Mouse (Mus musculus) forebrain, embryonic 11.5 days (tissue): ENCODE measurements at regions not wholly inside any gene's neighbourhood (a gene's known extent, or its start where the extent isn't known, plus 50 kb on each side); places are given as distances from the start of the nearest gene placed in this dataset.

Source experiments
- ATAC-seq: fragments of 200-750 bp; cut with Nextera tagmentation; replicated peaks from 2 replicates; pipeline ENCODE4 v1.8.0; 2017; ENCODE audit warnings: moderate TSS enrichment; ENCODE audit not compliant: low FRiP score
- DNase-seq: peaks from one replicate; pipeline ENCODE4 v3.0.0-alpha.2; 2017; ENCODE audit warnings: low spot score
- H3K27ac ChIP-seq: fragments of 300-500 bp; sonication (generic); 2 replicates; pipeline ENCODE4 v1.5.1; 2014; ENCODE audit warnings: low read depth, low read length
- H3K27me3 ChIP-seq: fragments of 300-500 bp; sonication (generic); 2 replicates; pipeline ENCODE4 v1.6.1; 2014; ENCODE audit warnings: mild to moderate bottlenecking, low read length, mixed read lengths; ENCODE audit not compliant: control insufficient read depth, insufficient read depth
- H3K36me3 ChIP-seq: fragments of 300-500 bp; sonication (generic); 2 replicates; pipeline ENCODE4 v1.6.1; 2014; ENCODE audit warnings: mild to moderate bottlenecking, low read length, moderate library complexity, mixed read lengths; ENCODE audit not compliant: control insufficient read depth, insufficient read depth
- H3K4me1 ChIP-seq: fragments of 300-500 bp; sonication (generic); replicated peaks from 2 replicates; pipeline ENCODE4 v1.6.1; 2014; ENCODE audit warnings: low read length, mixed read lengths; ENCODE audit not compliant: control insufficient read depth, insufficient read depth
- H3K4me2 ChIP-seq: fragments of 300-500 bp; sonication (generic); 2 replicates; pipeline ENCODE4 v1.6.1; 2014; ENCODE audit warnings: low read depth, mild to moderate bottlenecking, low read length, moderate library complexity, mixed read lengths; ENCODE audit not compliant: severe bottlenecking
- H3K4me3 ChIP-seq: fragments of 300-500 bp; sonication (generic); 2 replicates; pipeline ENCODE4 v1.5.1; 2014; ENCODE audit warnings: low read depth, low read length
- H3K9ac ChIP-seq: fragments of 300-500 bp; sonication (generic); 2 replicates; pipeline ENCODE4 v1.6.1; 2014; ENCODE audit warnings: low read length
- H3K9me3 ChIP-seq: fragments of 300-500 bp; sonication (generic); 2 replicates; pipeline ENCODE4 v1.6.1; 2016; ENCODE audit warnings: low read length, mixed read lengths; ENCODE audit not compliant: control insufficient read depth
- WGBS: fragments of 180-500 bp; shearing (Covaris S2); extraction: QIAGEN DNeasy Blood & Tissue Kit; methylation state at CpG from one replicate; pipeline ENCODE4 v1.1.7; 2014; 5-methylcytosine and 5-hydroxymethylcytosine counted together

DNA sequence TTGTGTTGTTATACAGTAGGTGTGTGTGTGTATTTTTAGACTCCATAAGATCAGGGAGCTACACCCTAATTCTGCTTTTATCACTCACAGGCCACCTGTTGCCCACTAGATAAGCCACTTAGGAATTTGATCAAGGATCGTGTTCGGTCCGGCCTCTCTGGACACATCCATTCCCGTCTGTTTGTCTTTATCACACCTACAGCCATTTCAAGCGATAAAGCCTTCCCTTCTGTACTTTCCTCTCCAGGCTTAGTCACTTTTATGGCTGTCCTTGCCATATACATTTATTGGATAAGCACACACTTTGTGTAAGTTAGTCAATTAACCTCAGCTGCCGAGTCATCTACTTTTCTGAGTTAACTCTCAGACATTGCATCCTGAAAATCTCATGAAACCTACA lies 423.0 kb downstream of the Efnb2 start:
- H3K9ac ChIP-seq: no peak overlapping the region
- no peaks in the 10 kb centered on the region for H3K9me3 ChIP-seq
- no peak overlapping the region for H3K27ac ChIP-seq
- no peaks in the 10 kb centered on the region for H3K36me3 ChIP-seq
- no peak overlapping the region for H3K4me2 ChIP-seq
- H3K27me3 ChIP-seq: no peaks in the 10 kb centered on the region
- ATAC-seq (no peak), DNase-seq (no peak)
- no peaks in the 10 kb centered on the region; the same call in 1 of the 2 replicates for H3K4me1 ChIP-seq
- no peak overlapping the region for H3K4me3 ChIP-seq
- WGBS: 86% methylated on average over 6 of the region's 6 CpGs

GRCm38 (mm10) chr8:8233616-8234015 lies 427.4 kb downstream of the Efnb2 start:
- no peak overlapping the region for H3K9ac ChIP-seq
- H3K9me3 ChIP-seq: no peaks in the 10 kb centered on the region
- H3K4me1 ChIP-seq: 0 out of 2 replicates have a peak, but pooled peaks cover 2% of the 10 kb centered on the region
- H3K4me2 ChIP-seq: no peak overlapping the region
- no peaks in the 10 kb centered on the region for H3K27me3 ChIP-seq
- no peak overlapping the region for H3K27ac ChIP-seq
- 89% methylated on average over 3 of the region's 3 CpGs for WGBS
- H3K36me3 ChIP-seq: no peaks in the 10 kb centered on the region
- no peak for ATAC-seq
- H3K4me3 ChIP-seq: no peak overlapping the region
- no peak for DNase-seq

- Histone ChIP-seq H3K4me3 (no peak overlapping the region), H3K27me3 (no peaks in the 10 kb centered on the region), H3K27ac (no peak overlapping the region), H3K9ac (no peak overlapping the region), H3K36me3 (no peaks in the 10 kb centered on the region), H3K4me1 (0 out of 2 replicates have a peak, but pooled peaks cover 2% of the 10 kb centered on the region), H3K4me2 (no peak overlapping the region), H3K9me3 (no peaks in the 10 kb centered on the region)
- 89% methylated on average over 4 of the region's 4 CpGs for WGBS
- no peak for ATAC-seq
- no peak for DNase-seq
Measured at GRCm38 (mm10) chr8:8233156-8233555, 427.9 kb downstream of the Efnb2 start.

GRCm38 (mm10) chr8:8231996-8232632 lies 428.9 kb downstream of the Efnb2 start:
- DNase-seq (no peak), ATAC-seq (no peak)
- Histone ChIP-seq H3K4me3 (no peak overlapping the region), H3K4me1 (0 out of 2 replicates have a peak, but pooled peaks cover 2% of the 10 kb centered on the region), H3K27me3 (no peaks in the 10 kb centered on the region), H3K4me2 (no peak overlapping the region), H3K27ac (no peak overlapping the region), H3K9ac (no peak overlapping the region), H3K9me3 (no peaks in the 10 kb centered on the region), H3K36me3 (no peaks in the 10 kb centered on the region)
- 81% methylated on average over 13 of the region's 13 CpGs for WGBS

- 76% methylated on average over 6 of the region's 6 CpGs for WGBS
- ATAC-seq: no peak
- H3K36me3 ChIP-seq: no peaks in the 10 kb centered on the region
Measured at GRCm38 (mm10) chr8:8231308-8231985, 429.6 kb downstream of the Efnb2 start.

GRCm38 (mm10) chr8:8225994-8226393 lies 435.0 kb downstream of the Efnb2 start:
- H3K4me2 ChIP-seq: no peak overlapping the region
- 81% methylated on average over 2 of the region's 2 CpGs for WGBS
- no peaks in the 10 kb centered on the region for H3K9me3 ChIP-seq
- H3K4me3 ChIP-seq: no peak overlapping the region
- DNase-seq (no peak), ATAC-seq (no peak)
- H3K4me1 ChIP-seq: no peaks in the 10 kb centered on the region
- no peak overlapping the region for H3K9ac ChIP-seq
- no peaks in the 10 kb centered on the region for H3K36me3 ChIP-seq
- no peak overlapping the region for H3K27ac ChIP-seq
- H3K27me3 ChIP-seq: no peaks in the 10 kb centered on the region

More at GRCm38 (mm10) chr8:8231308-8231985, 429.6 kb downstream of the Efnb2 start:
- no peak overlapping the region for H3K4me2 ChIP-seq
- no peaks in the 10 kb centered on the region for H3K27me3 ChIP-seq
- H3K4me3 ChIP-seq: no peak overlapping the region
- no peaks in the 10 kb centered on the region for H3K9me3 ChIP-seq
- H3K4me1 ChIP-seq: 0 out of 2 replicates have a peak, but pooled peaks cover 2% of the 10 kb centered on the region
- H3K9ac ChIP-seq: no peak overlapping the region
- no peak for DNase-seq
- H3K27ac ChIP-seq: no peak overlapping the region

GRCm38 (mm10) chr8:8225175-8225830 lies 435.7 kb downstream of the Efnb2 start:
- Histone ChIP-seq H3K27me3 (no peaks in the 10 kb centered on the region), H3K27ac (no peak overlapping the region), H3K4me1 (peaks cover 3% of the 10 kb centered on the region; the same call in 1 of the 2 replicates), H3K36me3 (no peaks in the 10 kb centered on the region), H3K9me3 (no peaks in the 10 kb centered on the region), H3K4me2 (no peak overlapping the region), H3K9ac (no peak overlapping the region), H3K4me3 (no peak overlapping the region)
- ATAC-seq (no peak), DNase-seq (no peak)
- 51% methylated on average over 2 of the region's 2 CpGs for WGBS

GRCm38 (mm10) chr8:8220395-8221031 lies 440.5 kb downstream of the Efnb2 start:
- DNase-seq: no peak
- Histone ChIP-seq H3K4me1 (peaks cover 6% of the 10 kb centered on the region; the same call in 1 of the 2 replicates), H3K36me3 (no peaks in the 10 kb centered on the region), H3K4me2 (no peak overlapping the region), H3K27me3 (no peaks in the 10 kb centered on the region), H3K9ac (no peak overlapping the region), H3K27ac (no peak overlapping the region), H3K9me3 (no peaks in the 10 kb centered on the region), H3K4me3 (no peak overlapping the region)
- 55% methylated on average over 14 of the region's 14 CpGs for WGBS
- ATAC-seq: peak; percentile 51; the same call in 1 of the 2 replicates
